Mouse (Mus musculus) right cerebral cortex, postnatal 4 days (tissue): Measurements from ENCODE around the gene Gbx2.

ENCODE experiments used
- DNase-seq: peaks from one replicate; pipeline ENCODE4 v3.0.0-alpha.2; 2022

The Gbx2 gene

GRCm38 (mm10) chr1:89902236-89902635, 28.7 kb downstream of the Gbx2 start:
- DNase-seq = no peak

- no peak for DNase-seq
Measured at GRCm38 (mm10) chr1:89901381-89901780, 29.6 kb downstream of the Gbx2 start.

GRCm38 (mm10) chr1:89899761-89900445, 31.1 kb downstream of the Gbx2 start:
- DNase-seq = no peak

- no peak for DNase-seq
Measured at GRCm38 (mm10) chr1:89899036-89899435, 31.9 kb downstream of the Gbx2 start.

- DNase-seq = no peak
Measured at GRCm38 (mm10) chr1:89895801-89896200, 35.2 kb downstream of the Gbx2 start.

GRCm38 (mm10) chr1:89892281-89892680, 38.7 kb downstream of the Gbx2 start:
- DNase-seq = no peak

- no peak for DNase-seq
Measured at GRCm38 (mm10) chr1:89891400-89891799, 39.6 kb downstream of the Gbx2 start.

GRCm38 (mm10) chr1:89885696-89886095, 45.3 kb downstream of the Gbx2 start:
- no peak for DNase-seq

- DNase-seq = no peak
Measured at GRCm38 (mm10) chr1:89884335-89884734, 46.6 kb downstream of the Gbx2 start.

GRCm38 (mm10) chr1:89880834-89881233, 50.1 kb downstream of the Gbx2 start:
- no peak for DNase-seq

- DNase-seq = no peak
Measured at GRCm38 (mm10) chr1:89880193-89880592, 50.8 kb downstream of the Gbx2 start.

- DNase-seq = no peak
Measured at GRCm38 (mm10) chr1:89878496-89878895, 52.5 kb downstream of the Gbx2 start.
